Mouse (Mus musculus) liver, adult 10 weeks (tissue): ENCODE data around the gene Ucp3. TPM values are rescaled to one million over a fixed set of nuclear protein-coding genes. Genes with fewer than 3 reads are reported as not detected.

Experiments used
- polyA plus RNA-seq: library from polyadenylated mRNA; stranded (reverse); fragments of 350-450 nt; fragmentation: Illumina TruSeq; extraction: RNeasy Lipid Tissue Mini Kit (QIAGEN cat#74804); gene quantifications from one replicate; pipeline ENCODE4 v1.2.3, GENCODE M21; 2014; ENCODE audit warnings: low read depth, low replicate concordance

Gene Ucp3
- not detected for polyA plus RNA-seq

GRCm38 (mm10) chr7:100472777-100473176 is at the start of gene Ucp3:
Gene Ucp3 (plus strand): TSS chr7:100472990.

GRCm38 (mm10) chr7:100493117-100493483 is 20.3 kb downstream of the Ucp3 start, which contains the start of gene Ucp2:
Gene Ucp2 (plus strand): TSS chr7:100493337.

GRCm38 (mm10) chr7:100514573-100514972 is 41.8 kb downstream of the Ucp3 start, which contains the start of gene Dnajb13:
Gene Dnajb13 (minus strand): TSS chr7:100514960.

Other genes starting within 250 kb of the Ucp3 start
- gene Pgm2l1, start 245.6 kb upstream of the Ucp3 start, polyA plus RNA-seq, result 2.8 TPM
- 0.21 TPM for gene P4ha3, start 187.5 kb upstream of the Ucp3 start, polyA plus RNA-seq
- 5.3 TPM for gene C2cd3, start 100.8 kb upstream of the Ucp3 start, polyA plus RNA-seq
- gene Ppme1, start 100.7 kb upstream of the Ucp3 start, polyA plus RNA-seq, result 28.2 TPM
- gene Ucp2, start 20.3 kb downstream of the Ucp3 start, polyA plus RNA-seq, result 7.7 TPM
- not detected for gene Dnajb13, start 42.0 kb downstream of the Ucp3 start, polyA plus RNA-seq
- 7.4 TPM for gene Coa4, start 64.1 kb downstream of the Ucp3 start, polyA plus RNA-seq
- gene Rab6a, start 134.4 kb downstream of the Ucp3 start, polyA plus RNA-seq, result 120 TPM
- gene Mrpl48, start 135.3 kb downstream of the Ucp3 start, polyA plus RNA-seq, result 39.2 TPM
- 20.1 TPM for gene Plekhb1, start 189.4 kb downstream of the Ucp3 start, polyA plus RNA-seq
- gene Fam168a, start 233.6 kb downstream of the Ucp3 start, polyA plus RNA-seq, result 10.7 TPM